Mouse (Mus musculus) lung, postnatal 4 days (tissue): ENCODE results near the gene Fbxo7.
"Not testable (repeated sequence)": the region's sequence is repeated elsewhere in the genome, so short reads cannot be mapped to it uniquely, and the experiment has no call there.

Source experiments
- DNase-seq, 2 experiments: peaks; one replicate each; pipeline ENCODE4 v3.0.0; 2021

Fbxo7 gene

DNA sequence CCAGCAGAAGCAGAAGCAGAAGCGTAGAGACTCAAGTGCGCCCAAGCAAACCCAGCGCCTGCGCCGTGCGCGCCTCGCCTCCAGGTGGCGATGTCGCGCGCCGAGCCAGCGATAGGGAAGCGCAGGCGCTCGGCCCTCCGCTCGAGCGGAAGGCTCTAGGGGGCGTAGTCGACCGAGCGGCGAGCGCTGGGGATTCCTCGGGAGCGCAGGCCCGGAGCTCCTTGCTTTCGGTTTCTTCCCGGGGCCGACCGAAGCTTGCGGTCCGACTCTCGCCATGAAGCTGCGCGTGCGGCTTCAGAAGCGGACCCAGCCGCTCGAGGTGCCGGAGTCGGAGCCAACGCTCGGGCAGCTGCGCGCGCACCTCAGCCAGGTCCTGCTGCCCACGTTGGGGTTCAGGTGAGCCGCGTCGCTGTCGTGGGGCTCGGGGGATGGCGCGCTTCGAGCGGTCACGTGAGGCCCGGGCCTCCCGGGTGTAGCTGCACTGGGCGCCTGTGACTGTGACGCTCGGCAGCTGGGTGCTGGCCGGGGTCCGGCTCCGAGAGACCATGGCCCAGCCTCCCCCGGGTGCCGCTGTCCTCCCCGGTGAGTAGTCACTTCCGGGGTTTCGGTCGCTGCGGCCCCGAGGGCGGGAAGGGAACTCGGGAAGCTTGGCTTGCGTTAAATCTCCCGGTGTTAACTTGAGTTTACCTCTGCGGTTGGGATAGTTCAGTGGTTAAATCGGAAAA, at the start of gene Fbxo7:
TSS of gene Fbxo7 (plus strand) at position 224 of the 725 bp plus-strand sequence.
- peak; percentile 93 for DNase-seq

- DNase-seq = no peak
Observed at GRCm38 (mm10) chr10:85972915-85973314, 48.9 kb upstream of the Fbxo7 start.

- DNase-seq = no peak
Observed at GRCm38 (mm10) chr10:85989412-85990115, 32.2 kb upstream of the Fbxo7 start.

- no peak for DNase-seq
Observed at GRCm38 (mm10) chr10:85992412-85992811, 29.4 kb upstream of the Fbxo7 start.

GRCm38 (mm10) chr10:85993836-85994235, 27.9 kb upstream of the Fbxo7 start:
- no peak for DNase-seq

- no peak for DNase-seq
Observed at GRCm38 (mm10) chr10:85994543-85995104, 27.1 kb upstream of the Fbxo7 start.

GRCm38 (mm10) chr10:86000447-86000846, 21.3 kb upstream of the Fbxo7 start:
- DNase-seq = no peak

DNA sequence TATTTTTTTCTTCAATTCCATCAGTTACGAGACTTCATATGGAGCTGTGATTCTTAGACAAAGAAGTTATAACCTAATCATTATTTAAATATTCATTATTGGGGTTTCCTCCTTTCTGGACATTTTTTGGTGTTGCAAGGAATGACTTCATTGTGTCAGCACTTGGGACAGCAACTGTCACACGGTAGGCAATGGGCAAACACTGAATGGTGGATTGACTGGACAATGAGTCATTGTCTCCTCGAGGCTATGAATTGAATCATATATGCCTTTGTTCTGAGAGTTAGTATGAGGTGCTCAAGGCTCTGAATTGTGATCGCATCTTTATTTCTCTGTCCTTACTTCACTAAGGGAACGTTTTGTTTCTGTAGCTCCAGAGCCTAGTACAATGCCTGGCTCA, 15.3 kb upstream of the Fbxo7 start:
- DNase-seq = no peak

- no peak for DNase-seq
Observed at GRCm38 (mm10) chr10:86009688-86010087, 12.1 kb upstream of the Fbxo7 start.

DNA sequence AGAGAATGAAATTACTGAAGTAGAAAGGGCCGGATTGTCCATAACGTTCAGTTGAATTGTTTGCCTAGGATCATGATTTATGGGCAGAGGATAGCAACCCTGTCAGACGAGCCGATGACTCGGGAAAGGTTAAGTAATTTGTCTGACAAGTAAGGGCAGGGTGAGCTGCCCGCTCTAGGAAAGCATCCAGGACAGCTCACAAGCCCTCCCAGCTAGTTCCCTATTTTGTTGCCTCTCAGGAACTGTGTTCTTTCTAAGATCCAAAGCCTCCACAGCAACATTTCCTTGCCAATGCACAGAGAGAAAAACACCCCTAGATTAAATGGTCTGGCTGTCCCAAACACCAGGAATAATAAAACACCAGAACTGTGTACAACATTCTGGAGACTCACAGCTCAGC, 11.1 kb upstream of the Fbxo7 start:
- DNase-seq = no peak

- DNase-seq = no peak
Observed at GRCm38 (mm10) chr10:86011172-86011571, 10.6 kb upstream of the Fbxo7 start.

GRCm38 (mm10) chr10:86011781-86012180, 10.0 kb upstream of the Fbxo7 start, which contains the start of gene Bpifc:
Gene Bpifc, minus strand, starts transcription at chr10:86011895.
- DNase-seq = no peak

GRCm38 (mm10) chr10:86017781-86018180, 4.0 kb upstream of the Fbxo7 start:
- no peak for DNase-seq

DNA sequence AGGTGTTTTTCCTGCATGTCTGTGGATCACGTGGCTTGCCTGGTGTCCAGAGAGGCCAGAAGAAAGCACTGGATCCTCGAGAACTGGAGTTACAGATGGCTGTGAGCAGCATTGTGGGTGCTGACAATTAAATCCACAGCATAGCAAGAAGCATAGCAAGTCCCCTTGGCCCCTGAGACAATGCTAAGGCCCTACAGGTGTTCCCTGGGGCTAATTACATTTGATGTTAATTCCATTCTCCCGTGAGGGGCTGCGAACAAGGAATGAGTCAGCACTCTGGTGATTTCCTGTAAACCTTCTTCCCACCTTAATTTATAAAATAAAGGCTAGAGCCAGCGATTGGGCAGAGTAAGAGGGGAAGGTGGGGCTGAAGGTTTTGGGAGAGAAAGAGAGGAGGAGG, 3.0 kb upstream of the Fbxo7 start:
- no peak for DNase-seq

GRCm38 (mm10) chr10:86021408-86021748, 394 bp upstream of the Fbxo7 start:
- DNase-seq = no peak

DNA sequence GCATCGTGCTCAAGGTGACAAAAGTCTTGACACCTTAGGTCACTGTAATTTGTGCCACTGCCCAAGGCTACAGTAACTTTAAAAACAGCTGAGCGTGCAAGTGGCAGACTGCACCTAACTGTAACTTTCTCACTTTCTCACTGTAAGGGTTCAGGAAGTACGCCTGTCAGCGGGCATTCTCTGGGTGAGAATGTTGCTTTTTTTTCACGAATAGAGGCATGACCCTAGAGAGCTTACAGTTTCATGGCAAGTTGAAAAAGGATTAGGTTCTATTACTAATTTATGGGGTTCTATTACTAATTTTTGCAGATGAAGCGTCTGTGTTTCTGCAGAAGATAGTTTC, 673 bp downstream of the Fbxo7 start:
- DNase-seq = no peak

DNA sequence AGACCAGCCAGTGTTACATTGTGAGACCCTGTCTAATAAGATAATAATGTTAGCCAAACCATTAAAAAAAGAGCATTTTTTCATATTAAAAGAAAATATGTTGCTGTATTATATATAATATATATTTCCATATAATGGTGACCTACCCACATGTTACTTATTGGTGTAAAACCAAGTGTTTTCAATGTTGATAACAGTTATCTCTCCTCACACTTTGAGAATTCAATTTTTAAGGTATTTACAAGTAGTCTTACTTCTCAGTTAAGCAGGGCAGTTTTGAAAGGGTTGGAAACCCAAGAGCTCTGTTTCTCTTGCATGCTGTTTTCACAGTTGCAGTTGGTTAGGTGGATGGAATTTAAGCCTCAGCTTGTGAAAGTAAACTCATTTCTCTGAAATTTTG, 1.4 kb downstream of the Fbxo7 start:
- no peak for DNase-seq

DNA sequence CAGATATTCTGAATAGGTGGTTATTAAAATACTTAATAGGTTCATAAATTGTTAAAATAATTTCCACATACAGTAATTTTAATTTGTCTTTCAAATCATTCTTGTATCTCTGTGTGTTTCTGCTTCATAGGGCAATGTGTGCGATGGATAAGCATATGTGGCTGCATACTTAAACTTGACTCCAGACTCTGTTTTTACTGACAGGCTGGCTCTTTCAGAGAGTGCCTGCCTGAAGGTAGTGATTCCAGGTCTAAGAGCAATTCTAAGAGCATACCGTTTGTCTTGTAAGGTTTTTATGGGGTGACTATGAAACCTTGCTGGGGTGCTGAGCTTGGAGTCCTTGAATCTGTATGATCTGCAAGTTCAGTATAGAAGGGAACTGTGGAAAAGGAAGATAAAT, 4.1 kb downstream of the Fbxo7 start:
- no peak for DNase-seq

GRCm38 (mm10) chr10:86026354-86026753, 4.6 kb downstream of the Fbxo7 start:
- no peak for DNase-seq

DNA sequence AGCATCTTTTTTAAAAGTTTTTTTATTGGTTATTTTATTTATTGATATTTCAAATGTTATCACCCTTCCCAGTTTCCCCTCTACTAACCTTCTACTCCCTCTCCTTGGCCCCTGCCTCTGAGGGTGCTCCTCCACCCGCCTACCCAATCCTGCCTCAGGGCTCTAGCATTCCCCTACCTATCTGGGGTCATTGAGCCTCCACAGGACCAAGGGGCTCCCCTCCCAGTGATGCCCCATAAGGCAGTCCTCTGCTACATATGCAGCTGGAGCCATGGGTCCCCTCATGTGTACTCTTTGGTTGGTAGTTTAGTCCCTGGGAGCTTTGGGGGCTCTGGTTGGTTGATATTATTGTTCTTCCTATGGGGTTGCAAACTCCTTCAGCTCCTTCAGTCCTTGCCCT, 5.0 kb downstream of the Fbxo7 start:
- DNase-seq = not testable (repeated sequence)

DNA sequence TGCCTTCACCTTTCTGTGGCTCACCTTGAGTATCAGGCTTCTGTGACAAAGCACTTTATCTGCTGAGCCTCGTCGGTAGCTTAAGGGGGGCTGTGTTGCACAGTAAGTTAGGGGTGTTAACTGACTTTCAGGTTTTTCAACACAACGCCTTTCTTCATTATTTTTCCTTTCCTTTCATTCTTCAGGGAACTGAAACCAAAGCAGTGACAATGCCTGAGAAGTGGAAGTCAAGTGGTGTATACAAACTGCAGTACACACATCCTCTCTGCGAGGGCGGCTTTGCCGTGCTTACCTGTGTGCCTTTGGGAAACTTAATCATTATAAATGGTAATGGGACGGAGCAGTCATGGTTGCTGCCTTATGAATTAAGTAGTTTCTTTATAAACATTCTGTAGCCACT, 9.0 kb downstream of the Fbxo7 start:
- no peak for DNase-seq

- DNase-seq = no peak
Observed at GRCm38 (mm10) chr10:86032517-86032916, 10.7 kb downstream of the Fbxo7 start.

DNA sequence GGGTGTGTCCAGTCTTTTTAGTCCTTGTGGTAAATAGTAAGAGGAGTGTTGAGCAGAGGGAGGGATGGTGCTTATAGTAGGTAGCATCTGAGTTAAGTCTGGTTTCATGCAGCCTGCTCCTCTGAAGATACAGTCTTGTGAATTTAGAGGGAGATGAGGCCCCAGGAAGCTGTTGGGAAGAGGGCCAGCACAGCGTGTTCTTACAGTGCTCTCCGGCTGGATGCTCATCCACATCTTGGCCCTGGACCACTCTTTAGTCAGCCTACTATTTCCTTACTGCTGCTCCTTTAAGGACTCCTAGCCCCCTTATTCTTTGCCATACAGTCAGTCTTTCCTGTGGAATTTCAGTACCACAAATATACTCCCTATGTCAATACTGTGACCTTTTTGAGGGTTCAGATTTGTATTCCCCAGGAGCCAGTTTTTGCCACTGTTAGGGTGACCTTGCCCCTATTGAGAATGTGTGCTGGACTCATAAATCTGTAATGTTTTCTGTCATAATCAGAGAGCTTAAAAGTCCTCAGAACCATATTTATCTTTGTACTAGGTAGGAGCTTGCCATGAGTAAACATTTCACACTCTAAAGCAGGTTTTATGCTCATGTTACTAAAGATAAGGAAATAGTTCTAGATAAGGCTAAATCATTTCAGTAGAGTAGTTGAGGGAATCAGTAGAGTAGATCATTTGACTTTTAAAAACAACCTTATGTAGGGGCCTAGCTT, 12.4 kb downstream of the Fbxo7 start:
- no peak for DNase-seq

- DNase-seq = no peak
Observed at GRCm38 (mm10) chr10:86043651-86044050, 21.9 kb downstream of the Fbxo7 start.
